Mouse (Mus musculus) forebrain, embryonic 14.5 days (tissue): ENCODE data around the gene Smpdl3b. TPM values are rescaled to one million over a fixed set of nuclear protein-coding genes. Genes with fewer than 3 reads are reported as not detected.

Experiments
- ATAC-seq: fragments of 200-750 bp; cut with Nextera tagmentation; 2 replicates; pipeline ENCODE4 v1.8.0; 2017; ENCODE audit warnings: mild to moderate bottlenecking, moderate library complexity
- DNase-seq: peaks from one replicate; pipeline ENCODE4 v3.0.0-alpha.2; 2015; ENCODE audit warnings: low spot score
- H3K27ac ChIP-seq: fragments of 300-500 bp; sonication (generic); 2 replicates; pipeline ENCODE4 v1.5.1; 2014; ENCODE audit warnings: low read depth, mild to moderate bottlenecking, control low read depth, low read length, moderate library complexity
- H3K27me3 ChIP-seq: fragments of 300-500 bp; sonication (generic); replicated peaks from 2 replicates; pipeline ENCODE4 v1.6.1; 2014; ENCODE audit warnings: low read length, control low read depth, mixed read lengths; ENCODE audit not compliant: control insufficient read depth, insufficient read depth
- H3K36me3 ChIP-seq: fragments of 300-500 bp; sonication (generic); 2 replicates; pipeline ENCODE4 v1.6.1; 2014; ENCODE audit warnings: low read length, control low read depth; ENCODE audit not compliant: control insufficient read depth, insufficient read depth
- H3K4me1 ChIP-seq: fragments of 300-500 bp; sonication (generic); 2 replicates; pipeline ENCODE4 v1.6.1; 2014; ENCODE audit warnings: antibody characterized with exemption, low read length, control low read depth; ENCODE audit not compliant: control insufficient read depth, insufficient read depth
- H3K4me2 ChIP-seq: fragments of 300-500 bp; sonication (generic); 2 replicates; pipeline ENCODE4 v1.6.1; 2014; ENCODE audit warnings: mild to moderate bottlenecking, control low read depth, low read length
- H3K4me3 ChIP-seq: fragments of 300-500 bp; sonication (generic); 2 replicates; pipeline ENCODE4 v1.5.1; 2014; ENCODE audit warnings: low read depth, low read length, control low read depth
- H3K9ac ChIP-seq: fragments of 300-500 bp; sonication (generic); 2 replicates; pipeline ENCODE4 v1.6.1; 2014; ENCODE audit warnings: mild to moderate bottlenecking, low read length, control low read depth, moderate library complexity
- H3K9me3 ChIP-seq: fragments of 300-500 bp; sonication (generic); replicated peaks from 2 replicates; pipeline ENCODE4 v1.6.1; 2016; ENCODE audit warnings: low read length, control low read depth, mixed read lengths; ENCODE audit not compliant: control insufficient read depth
- WGBS: fragments of 180-500 bp; shearing (Covaris S2); extraction: QIAGEN DNeasy Blood & Tissue Kit; methylation state at CpG from one replicate; pipeline ENCODE4 v1.1.7; 2014; 5-methylcytosine and 5-hydroxymethylcytosine counted together
- polyA plus RNA-seq: library from polyadenylated mRNA; unstranded; fragments of >200 nt; fragmentation: Nextera tagmentation; extraction: Ambion mirVana; gene quantifications from 2 replicates; pipeline ENCODE4 v1.2.1, GENCODE M21; 2014

Smpdl3b gene
- 1.3 and 1.5 TPM in 2 replicates for polyA plus RNA-seq

GRCm38 (mm10) chr4:132756974-132757373 lies at the start of gene Smpdl3b:
TSS of gene Smpdl3b (minus strand) at chr4:132757252.
- ATAC-seq (peak; percentile 81), DNase-seq (peak; percentile 85)
- Histone ChIP-seq H3K36me3 (no peaks in the 10 kb centered on the region), H3K4me3 (peak within 1 kb of the TSS; percentile 31), H3K9me3 (no peaks in the 10 kb centered on the region), H3K27ac (no peak within 1 kb of the TSS), H3K4me1 (0 out of 2 replicates have a peak, but pooled peaks cover 3% of the 10 kb centered on the region), H3K9ac (peak within 1 kb of the TSS; percentile 57), H3K27me3 (peaks cover 5% of the 10 kb centered on the region; the same call in 1 of the 2 replicates), H3K4me2 (peak within 1 kb of the TSS; percentile 67)
- 1% methylated on average over 20 of the region's 22 CpGs for WGBS

DNA sequence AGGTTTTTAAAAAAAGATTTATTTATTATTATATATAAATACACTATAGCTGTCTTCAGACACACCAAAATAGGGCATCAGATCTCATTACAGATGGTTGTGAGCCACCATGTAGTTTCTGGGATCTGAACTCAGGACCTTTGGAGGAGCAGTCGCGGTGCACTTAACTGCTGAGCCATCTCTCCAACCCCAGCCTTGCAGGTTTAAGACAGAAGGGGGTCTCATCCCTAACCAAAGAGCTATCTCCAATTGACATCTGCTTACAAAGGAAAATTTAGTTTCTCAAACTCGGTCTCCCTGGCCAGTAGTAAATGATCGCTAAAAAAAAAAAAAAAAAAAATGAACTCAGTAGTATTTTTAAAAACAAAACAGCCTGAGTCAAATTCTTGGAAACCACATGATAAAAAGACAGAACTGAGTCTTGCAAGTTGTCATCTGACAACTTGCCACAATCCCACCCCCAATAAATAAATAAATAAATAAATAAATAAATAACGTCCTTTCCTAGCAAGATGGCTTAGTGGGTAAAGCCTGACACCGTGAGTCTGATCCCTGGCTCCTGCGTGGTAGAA lies 49.7 kb upstream of the Smpdl3b start:
- no peaks in the 10 kb centered on the region for H3K27me3 ChIP-seq
- no peaks in the 10 kb centered on the region for H3K4me1 ChIP-seq
- DNase-seq, result no peak
- no peak overlapping the region for H3K4me2 ChIP-seq
- no peak overlapping the region for H3K9ac ChIP-seq
- H3K36me3 ChIP-seq, result no peaks in the 10 kb centered on the region
- ATAC-seq, result no peak
- H3K27ac ChIP-seq, result no peak overlapping the region
- 94% methylated on average over 7 of the region's 7 CpGs for WGBS
- H3K9me3 ChIP-seq, result no peaks in the 10 kb centered on the region
- H3K4me3 ChIP-seq, result no peak overlapping the region

- Histone ChIP-seq H3K4me3 (no peak overlapping the region), H3K27ac (no peak overlapping the region), H3K36me3 (no peaks in the 10 kb centered on the region), H3K27me3 (no peaks in the 10 kb centered on the region), H3K4me1 (no peaks in the 10 kb centered on the region), H3K9ac (no peak overlapping the region), H3K4me2 (no peak overlapping the region), H3K9me3 (no peaks in the 10 kb centered on the region)
- peak; percentile 4 for DNase-seq
- 87% methylated on average over 12 of the region's 12 CpGs for WGBS
- ATAC-seq, result no peak
These were observed 48.6 kb upstream of the Smpdl3b start for GRCm38 (mm10) chr4:132805599-132806197.

DNA sequence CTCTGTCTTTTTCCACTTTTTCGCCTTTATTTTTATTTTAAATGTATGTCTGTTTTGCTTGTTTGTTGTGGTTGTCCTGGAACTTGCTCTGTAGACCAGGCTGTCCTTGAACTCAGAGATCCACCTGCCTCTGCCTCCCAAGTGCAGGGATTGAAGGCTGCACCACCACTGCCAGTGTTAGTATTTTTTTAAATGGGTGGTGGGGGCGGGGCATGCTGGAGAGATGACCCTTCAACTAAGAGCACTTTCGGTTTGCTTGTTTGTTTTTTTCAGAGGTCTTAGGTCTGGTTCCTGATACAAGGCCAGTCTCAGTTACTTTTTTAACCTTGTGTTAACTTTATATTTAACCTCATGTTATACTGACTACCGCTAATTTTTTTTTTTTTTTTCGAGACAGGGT lies 48.1 kb upstream of the Smpdl3b start:
- no peak for ATAC-seq
- Histone ChIP-seq H3K9me3 (no peaks in the 10 kb centered on the region), H3K27me3 (no peaks in the 10 kb centered on the region), H3K4me3 (no peak overlapping the region), H3K9ac (no peak overlapping the region), H3K4me1 (no peaks in the 10 kb centered on the region), H3K36me3 (no peaks in the 10 kb centered on the region), H3K27ac (no peak overlapping the region), H3K4me2 (no peak overlapping the region)
- 86% methylated on average over 5 of the region's 5 CpGs for WGBS
- DNase-seq, result no peak

- ATAC-seq, result no peak
- Histone ChIP-seq H3K9ac (no peak overlapping the region), H3K4me3 (no peak overlapping the region)
These were observed 47.3 kb upstream of the Smpdl3b start for GRCm38 (mm10) chr4:132804331-132804730.

DNA sequence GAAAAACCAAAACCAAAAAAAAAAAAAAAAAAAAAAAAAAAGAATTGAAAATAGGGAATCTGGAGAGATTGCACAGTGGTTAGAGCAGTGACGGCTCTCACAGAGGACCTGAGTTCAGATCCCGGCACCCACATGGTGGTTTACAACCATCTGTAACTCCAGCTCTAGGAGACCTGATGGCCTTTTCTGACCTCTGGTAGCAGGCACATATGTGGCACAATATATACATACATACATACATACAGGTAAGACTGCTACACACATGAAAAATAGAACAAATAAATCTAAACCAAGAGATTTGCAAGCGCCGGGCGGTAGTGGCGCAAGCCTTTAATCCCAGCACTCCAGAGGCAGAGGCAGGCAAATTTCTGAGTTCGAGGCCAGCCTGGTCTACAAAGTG lies 46.8 kb upstream of the Smpdl3b start:
- no peak overlapping the region for H3K4me2 ChIP-seq
- no peak for DNase-seq
- H3K9me3 ChIP-seq, result no peaks in the 10 kb centered on the region
- no peak overlapping the region for H3K9ac ChIP-seq
- H3K27ac ChIP-seq, result no peak overlapping the region
- WGBS, result 97% methylated on average over 7 of the region's 7 CpGs
- H3K4me3 ChIP-seq, result no peak overlapping the region
- no peaks in the 10 kb centered on the region for H3K36me3 ChIP-seq
- H3K27me3 ChIP-seq, result no peaks in the 10 kb centered on the region
- ATAC-seq, result no peak
- no peaks in the 10 kb centered on the region for H3K4me1 ChIP-seq

More at GRCm38 (mm10) chr4:132804331-132804730, 47.3 kb upstream of the Smpdl3b start:
- Histone ChIP-seq H3K36me3 (no peaks in the 10 kb centered on the region), H3K9me3 (no peaks in the 10 kb centered on the region), H3K4me1 (no peaks in the 10 kb centered on the region), H3K4me2 (no peak overlapping the region), H3K27me3 (no peaks in the 10 kb centered on the region), H3K27ac (no peak overlapping the region)
- DNase-seq, result no peak
- 94% methylated on average over 6 of the region's 6 CpGs for WGBS

DNA sequence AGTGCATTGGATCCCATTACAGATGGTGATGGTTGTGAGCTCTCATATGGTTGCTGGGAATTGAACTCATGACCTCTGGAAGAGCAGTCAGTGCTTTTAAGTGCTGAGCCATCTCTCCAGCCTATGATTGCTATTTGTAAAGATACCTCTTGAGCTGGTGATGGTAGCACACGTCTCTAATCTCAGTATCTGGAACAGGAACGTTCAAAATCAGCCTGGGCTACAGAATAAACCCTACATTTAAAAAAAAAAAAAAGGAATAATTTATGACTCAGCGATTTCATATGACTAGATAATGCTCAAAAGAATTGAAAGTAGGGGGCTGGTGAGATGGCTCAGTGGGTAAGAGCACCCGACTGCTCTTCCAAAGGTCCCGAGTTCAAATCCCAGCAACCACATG lies 46.2 kb upstream of the Smpdl3b start:
- H3K27ac ChIP-seq, result no peak overlapping the region
- H3K27me3 ChIP-seq, result no peaks in the 10 kb centered on the region
- no peak overlapping the region for H3K9ac ChIP-seq
- H3K4me1 ChIP-seq, result no peaks in the 10 kb centered on the region
- H3K36me3 ChIP-seq, result no peaks in the 10 kb centered on the region
- no peak overlapping the region for H3K4me2 ChIP-seq
- DNase-seq, result no peak
- H3K4me3 ChIP-seq, result no peak overlapping the region
- H3K9me3 ChIP-seq, result no peaks in the 10 kb centered on the region
- no peak for ATAC-seq
- WGBS, result 92% methylated on average over 5 of the region's 5 CpGs

DNA sequence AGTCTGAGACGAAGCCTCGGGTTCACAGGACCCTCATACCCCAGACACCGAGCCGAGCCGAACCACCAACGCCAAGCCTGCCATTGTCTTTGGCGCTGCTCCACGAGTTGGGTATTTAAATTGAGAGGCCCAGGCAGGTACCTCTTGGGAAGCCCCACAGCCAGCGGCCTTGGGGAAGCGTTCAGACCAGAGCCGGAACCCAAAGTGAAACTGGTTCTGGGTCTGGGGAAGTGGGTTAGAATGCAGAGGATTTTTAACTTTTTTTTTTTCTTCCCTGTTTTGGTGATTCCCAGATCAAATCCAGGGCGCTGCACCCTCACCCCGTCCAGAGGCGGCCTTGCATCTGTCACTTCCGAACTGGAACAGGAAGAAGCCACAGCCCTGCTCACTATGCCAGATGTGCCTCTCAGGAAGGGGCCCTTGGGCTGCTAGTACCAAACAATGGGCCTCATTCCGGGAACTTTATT lies 45.2 kb upstream of the Smpdl3b start:
- Histone ChIP-seq H3K9ac (no peak overlapping the region), H3K9me3 (no peaks in the 10 kb centered on the region), H3K27ac (no peak overlapping the region), H3K36me3 (no peaks in the 10 kb centered on the region), H3K4me1 (no peaks in the 10 kb centered on the region), H3K4me3 (no peak overlapping the region), H3K4me2 (no peak overlapping the region), H3K27me3 (no peaks in the 10 kb centered on the region)
- no peak for ATAC-seq
- WGBS, result 76% methylated on average over 16 of the region's 16 CpGs
- DNase-seq, result no peak
